ENCODE assay signal across 16 mouse cellular contexts in the genomic region with DNA sequence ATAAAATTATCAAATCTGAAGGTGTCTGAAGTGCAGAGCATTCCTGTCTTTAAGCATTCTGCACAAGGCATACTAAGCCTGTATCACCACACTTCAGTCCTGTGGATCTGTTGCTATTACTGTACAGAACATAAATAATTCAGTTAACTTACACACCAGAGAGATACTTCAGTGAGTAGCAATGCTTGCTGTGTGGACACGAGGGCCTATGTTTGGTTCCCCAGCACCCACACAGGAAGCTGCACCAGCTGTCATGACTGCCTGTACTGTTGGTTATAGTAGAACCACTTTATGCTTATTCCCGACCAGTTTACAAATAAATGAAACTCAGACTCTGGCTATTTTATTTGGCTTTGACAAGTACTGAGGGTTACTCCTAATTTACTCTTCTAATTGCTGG.
DNase-seq lines count a peak whose midpoint lies in the region; ATAC-seq lines count a peak whose summit lies in the region.
"Had no signal": no experiment of that assay in that cellular context is flagged by ENCODE, and none has a peak within 500 bp of the region (broad histone marks: within the 10 kb centered on the region; RNA-seq: fewer than 3 reads in every experiment).

No protein-coding gene starts in this region.

- intact Hi-C loops in left cerebral cortex, postnatal 10 days (cut with DNase I): no loop called here
- intact Hi-C loops in left cerebral cortex, postnatal 14 days (cut with DNase I): no loop called here

- DNase-seq in left cerebral cortex, adult 18-20 months (ENCODE audit: low spot score in 2 of 2): peak; percentile 32 to 63
- DNase-seq in left cerebral cortex, postnatal 10 days (ENCODE audit: extremely low spot score in 1 of 2, low spot score in 2 of 2): no peak
- DNase-seq in frontal cortex, adult 2 months (ENCODE audit: extremely low spot score in 1 of 2, low spot score in 1 of 2): peak; percentile 43 to 55
- peak; percentile 41 to 48 for DNase-seq in left cerebral cortex, postnatal 14 days (ENCODE audit: low spot score in 2 of 2)
- peak; percentile 52 to 69 for DNase-seq in right cerebral cortex, postnatal 36 days (ENCODE audit: low spot score in 2 of 2)
- DNase-seq in urinary bladder, adult 2 months (ENCODE audit: low spot score): no peak
- DNase-seq: adrenal gland, adult 8-10 months; adrenal gland, postnatal 36 days; cerebellum, adult 18-20 months; cerebellum, adult 9-11 months; cerebellum, postnatal 36 days; gastrocnemius, postnatal 14 days; heart, adult 2 months; heart, postnatal 14 days had no signal

- no peak for ATAC-seq in cerebellum, adult (ENCODE audit: insufficient number of reproducible peaks, low FRiP score, low TSS enrichment)
- ATAC-seq: forebrain, embryonic 16.5 days had no signal

Comparison
In these comparisons a context has a peak if more than half of its experiments do, and no peak if none do; other contexts are left out.
1. DNase-seq: peak in left cerebral cortex, adult 18-20 months (2 of 2), frontal cortex, adult 2 months (2 of 2), left cerebral cortex, postnatal 14 days (2 of 2) and right cerebral cortex, postnatal 36 days (2 of 2); none in left cerebral cortex, postnatal 10 days (0 of 2) and urinary bladder, adult 2 months (single experiment).